Mouse (Mus musculus) thymus, postnatal 25 days (tissue): Measurements from ENCODE around the gene Mt3.
"Not testable (repeated sequence)": the region's sequence is repeated elsewhere in the genome, so short reads cannot be mapped to it uniquely, and the experiment has no call there.

ENCODE experiments used
- DNase-seq: peaks from one replicate; pipeline ENCODE4 v3.0.0; 2022

Mt3 gene

DNA sequence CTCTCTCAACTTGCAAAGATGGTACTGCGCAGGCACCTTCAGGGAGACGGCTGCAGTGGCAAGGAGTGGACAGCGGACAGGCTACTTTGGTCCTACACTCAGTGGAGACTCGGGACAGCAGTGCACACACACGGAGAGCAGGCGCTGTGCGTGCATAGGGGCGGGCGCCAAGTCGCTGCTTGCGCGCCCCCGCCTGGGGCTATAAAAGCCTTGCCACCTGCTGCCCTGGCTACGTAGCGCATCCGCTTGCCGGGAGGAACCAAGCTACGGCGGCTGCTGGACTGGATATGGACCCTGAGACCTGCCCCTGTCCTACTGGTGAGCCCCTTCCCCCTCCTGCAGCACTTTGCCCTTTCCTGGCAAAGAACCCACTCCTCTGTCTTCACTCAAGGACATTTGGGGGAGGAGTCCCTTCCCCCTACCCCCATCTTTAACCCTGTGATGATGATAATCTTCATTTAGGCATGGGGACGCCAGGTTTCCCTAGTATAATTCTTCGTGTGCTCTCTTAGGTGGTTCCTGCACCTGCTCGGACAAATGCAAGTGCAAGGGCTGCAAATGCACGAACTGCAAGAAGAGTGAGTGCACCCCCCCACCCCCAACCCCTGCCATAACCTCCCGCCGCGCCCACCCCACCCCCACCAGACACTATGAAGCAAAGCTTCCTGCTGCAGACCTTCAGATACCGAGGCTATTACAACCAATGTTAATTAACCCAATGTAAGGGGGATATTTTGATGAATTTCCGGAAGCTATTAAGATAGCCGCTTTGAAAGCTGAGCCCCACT lies at the start of gene Mt3:
Mt3 (plus strand) TSS at position 95 of the 788 bp plus-strand sequence.
- DNase-seq = peak; percentile 21

GRCm38 (mm10) chr8:94104146-94104545 lies 48.3 kb upstream of the Mt3 start:
- DNase-seq = no peak

GRCm38 (mm10) chr8:94107871-94108270 lies 44.5 kb upstream of the Mt3 start:
- no peak for DNase-seq

- no peak for DNase-seq
Observed at GRCm38 (mm10) chr8:94109396-94109795, 43.0 kb upstream of the Mt3 start.

DNA sequence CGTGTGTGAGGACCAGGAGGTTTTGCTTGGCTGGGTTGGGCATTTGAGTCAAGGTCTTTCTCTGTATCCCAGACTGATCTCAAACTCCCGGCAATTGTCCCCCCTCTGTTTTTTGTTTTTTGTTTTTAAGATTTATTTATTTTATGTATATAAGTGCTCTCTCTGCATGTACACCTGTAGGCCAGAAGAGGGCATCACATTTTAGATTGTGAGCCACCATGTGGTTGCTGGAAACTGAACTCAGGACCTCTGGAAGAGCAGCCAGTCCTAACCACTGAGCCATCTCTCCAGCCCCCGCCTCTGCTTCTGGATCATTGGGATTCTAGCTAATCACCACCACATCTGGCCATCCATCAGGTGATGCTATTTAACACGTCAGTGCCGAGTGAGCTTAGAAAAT lies 42.6 kb upstream of the Mt3 start:
- no peak for DNase-seq

- no peak for DNase-seq
Observed at GRCm38 (mm10) chr8:94110526-94111177, 41.8 kb upstream of the Mt3 start.

DNA sequence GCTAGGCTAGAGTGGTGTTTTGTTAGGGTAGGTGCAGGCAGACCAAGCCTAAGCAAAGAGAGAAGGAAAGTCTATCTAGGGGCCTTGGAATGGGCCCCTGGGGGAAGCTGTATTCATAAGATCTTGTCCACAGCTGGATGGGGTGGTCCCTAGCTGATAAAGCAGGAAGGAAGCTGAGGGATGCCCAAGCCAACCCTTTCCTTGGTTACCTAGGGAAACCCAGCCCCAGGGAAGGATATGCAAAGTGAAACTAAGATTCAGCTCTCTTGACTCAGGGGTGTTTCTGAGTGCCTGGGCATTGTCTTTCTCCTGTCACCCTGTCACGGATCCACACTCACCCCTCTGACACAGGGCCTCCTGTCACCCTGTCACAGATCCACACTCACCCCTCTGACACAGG lies 39.0 kb upstream of the Mt3 start:
- no peak for DNase-seq

GRCm38 (mm10) chr8:94113972-94114371 lies 38.4 kb upstream of the Mt3 start:
- no peak for DNase-seq

- DNase-seq = no peak
Observed at GRCm38 (mm10) chr8:94118776-94119430, 33.5 kb upstream of the Mt3 start.

DNA sequence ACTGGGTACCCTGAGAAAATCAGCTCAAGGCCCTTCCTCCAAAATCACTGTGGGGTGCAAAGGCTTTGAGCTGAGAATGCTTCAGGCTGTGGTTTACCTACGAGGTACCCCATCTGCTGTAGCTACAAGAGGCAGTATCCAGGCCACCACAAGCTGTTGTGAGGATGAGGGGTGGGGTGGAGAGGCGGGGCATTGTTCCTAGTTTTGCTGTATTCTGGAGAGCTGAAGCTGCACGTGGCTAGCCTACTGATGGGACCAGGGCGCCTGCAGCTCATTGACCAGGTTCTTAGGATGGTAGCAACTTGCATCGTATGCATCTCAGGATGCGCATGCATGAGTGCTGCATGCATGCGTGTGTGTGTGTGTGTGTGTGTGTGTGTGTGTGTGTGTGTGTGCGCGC lies 30.8 kb upstream of the Mt3 start:
- no peak for DNase-seq

GRCm38 (mm10) chr8:94122711-94123468 lies 29.5 kb upstream of the Mt3 start:
- DNase-seq = no peak

DNA sequence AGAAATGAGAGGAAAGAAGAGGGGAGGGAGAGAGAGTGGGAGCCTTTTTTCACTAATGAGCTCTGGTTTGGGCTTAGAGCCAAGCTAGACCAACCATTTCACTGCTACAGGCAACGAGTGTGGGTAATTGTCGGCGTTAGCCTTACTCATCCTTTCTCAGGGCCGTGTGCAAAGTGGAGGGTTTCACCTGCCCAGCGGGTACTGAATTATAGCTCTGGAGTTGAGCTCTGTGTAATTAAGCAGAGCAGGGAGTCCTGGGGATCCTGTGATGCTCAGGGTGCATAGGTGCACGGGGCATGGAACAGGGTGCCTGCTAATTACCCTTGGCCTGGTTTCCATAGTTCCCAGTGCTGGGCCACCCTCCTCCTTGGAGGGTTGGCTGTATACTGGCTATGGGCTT lies 24.7 kb upstream of the Mt3 start:
- DNase-seq = no peak

DNA sequence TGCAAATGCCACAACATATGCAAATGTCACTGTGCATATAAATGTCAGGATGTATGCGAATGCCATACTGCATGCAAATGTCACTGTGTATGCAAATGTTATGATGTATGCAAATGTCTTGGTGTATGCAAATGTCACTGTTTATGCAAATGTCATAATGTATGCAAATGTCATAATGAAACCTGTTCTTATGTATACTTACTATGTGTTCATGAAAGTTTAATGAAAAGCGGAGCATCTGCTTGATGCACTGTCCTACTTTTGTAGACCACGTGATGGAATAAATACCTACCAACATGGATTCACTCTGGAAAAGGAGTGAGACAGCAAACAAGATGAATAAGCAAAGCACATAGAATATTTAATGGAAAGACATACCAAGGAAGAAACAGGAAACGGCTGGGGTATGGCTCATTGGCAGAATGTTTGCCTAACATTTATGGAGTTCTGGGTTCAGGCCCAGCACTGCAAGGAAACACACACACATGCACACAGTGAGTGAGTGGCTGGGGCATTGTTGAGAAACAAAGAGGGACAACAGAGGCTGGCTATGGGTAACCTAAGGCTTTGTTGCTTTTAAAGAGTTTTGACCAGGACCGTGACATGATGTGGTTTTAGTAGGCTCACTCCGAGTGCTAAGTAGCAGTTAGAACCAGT lies 23.1 kb upstream of the Mt3 start:
- DNase-seq = no peak

DNA sequence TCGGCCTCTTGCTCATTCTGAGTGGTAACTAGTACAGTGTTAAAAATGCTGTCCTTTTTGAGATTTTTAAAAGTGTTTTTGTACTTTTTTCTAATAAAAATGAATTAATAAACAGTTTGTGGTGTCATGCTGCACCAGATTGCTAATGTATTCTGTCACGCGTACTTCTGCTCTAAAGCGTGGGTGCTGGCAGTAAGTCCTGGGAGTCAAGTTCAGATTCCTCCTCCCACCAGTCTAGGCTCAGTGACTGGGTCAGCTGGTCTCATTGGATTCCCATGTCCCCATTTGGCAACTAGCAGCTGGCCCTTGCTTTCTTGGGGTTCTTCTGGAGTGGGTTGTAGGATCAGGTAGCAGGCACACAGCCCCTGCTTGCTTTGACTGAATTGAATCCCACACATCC lies 22.3 kb upstream of the Mt3 start:
- no peak for DNase-seq

GRCm38 (mm10) chr8:94132096-94132495 lies 20.3 kb upstream of the Mt3 start:
- DNase-seq = no peak

- DNase-seq = not testable (repeated sequence)
Observed at GRCm38 (mm10) chr8:94134601-94135000, 17.8 kb upstream of the Mt3 start.

DNA sequence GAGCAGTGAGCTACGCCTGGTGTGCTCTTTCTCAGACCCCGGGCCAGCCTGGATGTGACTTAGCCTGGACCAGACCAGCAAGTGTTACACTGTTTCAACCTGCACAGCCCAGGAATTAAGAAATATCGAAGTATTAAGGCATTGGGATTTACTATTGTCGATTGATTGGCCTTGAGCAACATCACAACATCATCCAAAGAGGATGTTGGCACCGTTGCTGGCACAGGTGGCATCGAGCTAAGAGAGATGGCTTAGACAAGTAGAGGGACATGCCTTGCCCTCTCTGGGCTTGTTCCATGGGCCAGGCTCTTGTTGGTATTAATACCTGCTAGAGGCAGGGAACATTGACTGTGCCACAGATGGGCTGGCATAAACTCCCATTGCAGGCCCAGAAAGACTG lies 16.9 kb upstream of the Mt3 start:
- no peak for DNase-seq

GRCm38 (mm10) chr8:94136192-94136591 lies 16.2 kb upstream of the Mt3 start:
- DNase-seq = no peak

GRCm38 (mm10) chr8:94136933-94137332 lies 15.5 kb upstream of the Mt3 start, which contains the start of gene Mt4:
Gene Mt4 (plus strand): TSS chr8:94137197.
- no peak for DNase-seq

- DNase-seq = no peak
Observed at GRCm38 (mm10) chr8:94140266-94140795, 12.1 kb upstream of the Mt3 start.

DNA sequence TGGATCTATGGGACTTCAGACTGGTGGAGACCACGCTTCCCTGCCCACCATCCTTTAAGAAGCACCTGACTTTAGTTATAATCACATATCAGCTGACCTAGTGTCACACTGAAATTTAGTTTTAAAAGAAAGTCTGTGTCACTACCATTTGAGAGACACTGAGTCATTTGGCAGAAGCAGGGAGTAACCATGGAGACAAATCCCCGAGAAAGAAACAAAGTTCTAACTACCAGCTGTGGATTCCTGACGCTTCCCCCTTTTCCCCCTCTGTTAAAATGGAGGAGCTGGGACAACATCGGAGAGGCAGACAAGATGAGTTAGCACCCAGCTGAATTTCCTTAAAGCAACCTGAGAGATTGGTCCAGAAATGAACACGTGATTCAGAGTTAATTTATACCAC lies 4.2 kb upstream of the Mt3 start:
- no peak for DNase-seq

- DNase-seq = no peak
Observed at GRCm38 (mm10) chr8:94150925-94151324, 1.5 kb upstream of the Mt3 start.
